Mouse (Mus musculus) cerebellum, adult 11 months (tissue): Measurements from ENCODE around the gene Sema4f.

Experiments used
- DNase-seq: peaks from one replicate; pipeline ENCODE4 v3.0.0; 2022

Sema4f gene

GRCm38 (mm10) chr6:82939167-82939912 is at the start of gene Sema4f:
Gene Sema4f, minus strand, starts transcription at chr6:82939769.
- peak; percentile 84 for DNase-seq

- DNase-seq = no peak
Measured at GRCm38 (mm10) chr6:82987411-82987971, 47.9 kb upstream of the Sema4f start.

GRCm38 (mm10) chr6:82971031-82971430 is 31.5 kb upstream of the Sema4f start:
- peak; percentile 64 for DNase-seq

GRCm38 (mm10) chr6:82969249-82970084 is 29.9 kb upstream of the Sema4f start:
- no peak for DNase-seq

- DNase-seq = no peak
Measured at GRCm38 (mm10) chr6:82961664-82962063, 22.1 kb upstream of the Sema4f start.

- DNase-seq = no peak
Measured at GRCm38 (mm10) chr6:82956553-82957251, 17.1 kb upstream of the Sema4f start.

- DNase-seq = no peak
Measured at GRCm38 (mm10) chr6:82946651-82947050, 7.1 kb upstream of the Sema4f start, which contains the start of gene M1ap. Gene M1ap, plus strand, starts transcription at chr6:82946902.

- no peak for DNase-seq
Measured at GRCm38 (mm10) chr6:82945750-82946149, 6.2 kb upstream of the Sema4f start.

- DNase-seq = no peak
Measured at GRCm38 (mm10) chr6:82940765-82941164, 1.2 kb upstream of the Sema4f start.

GRCm38 (mm10) chr6:82934616-82935230 is 4.8 kb downstream of the Sema4f start:
- DNase-seq = no peak

GRCm38 (mm10) chr6:82927617-82928016 is 12.0 kb downstream of the Sema4f start:
- no peak for DNase-seq

- DNase-seq = no peak
Measured at GRCm38 (mm10) chr6:82926528-82926927, 13.0 kb downstream of the Sema4f start.

- DNase-seq = no peak
Measured at GRCm38 (mm10) chr6:82926106-82926505, 13.5 kb downstream of the Sema4f start.

GRCm38 (mm10) chr6:82925005-82925404 is 14.6 kb downstream of the Sema4f start:
- DNase-seq = no peak

GRCm38 (mm10) chr6:82921426-82922224 is 17.9 kb downstream of the Sema4f start:
- no peak for DNase-seq

- no peak for DNase-seq
Measured at GRCm38 (mm10) chr6:82919520-82919919, 20.0 kb downstream of the Sema4f start.

GRCm38 (mm10) chr6:82918371-82918770 is 21.2 kb downstream of the Sema4f start:
- no peak for DNase-seq

- DNase-seq = no peak
Measured at GRCm38 (mm10) chr6:82917778-82918129, 21.8 kb downstream of the Sema4f start.

- peak; percentile 90 for DNase-seq
Measured at GRCm38 (mm10) chr6:82917076-82917777, 22.3 kb downstream of the Sema4f start.

GRCm38 (mm10) chr6:82916459-82916858 is 23.1 kb downstream of the Sema4f start:
- DNase-seq = no peak

GRCm38 (mm10) chr6:82915889-82916288 is 23.7 kb downstream of the Sema4f start:
- DNase-seq = peak; percentile 66
